Mouse (Mus musculus) lung, postnatal 0 days (tissue): ENCODE measurements around the gene Mcoln2.

ENCODE experiments used
- CTCF ChIP-seq: IDR thresholded peaks from 2 replicates; pipeline ENCODE4 v1.5.1; 2016; ENCODE audit warnings: antibody characterized with exemption, mild to moderate bottlenecking
- EP300 ChIP-seq: IDR thresholded peaks from 2 replicates; pipeline ENCODE4 v1.6.1; 2016; ENCODE audit warnings: antibody characterized with exemption, mild to moderate bottlenecking, control low read depth

DNA sequence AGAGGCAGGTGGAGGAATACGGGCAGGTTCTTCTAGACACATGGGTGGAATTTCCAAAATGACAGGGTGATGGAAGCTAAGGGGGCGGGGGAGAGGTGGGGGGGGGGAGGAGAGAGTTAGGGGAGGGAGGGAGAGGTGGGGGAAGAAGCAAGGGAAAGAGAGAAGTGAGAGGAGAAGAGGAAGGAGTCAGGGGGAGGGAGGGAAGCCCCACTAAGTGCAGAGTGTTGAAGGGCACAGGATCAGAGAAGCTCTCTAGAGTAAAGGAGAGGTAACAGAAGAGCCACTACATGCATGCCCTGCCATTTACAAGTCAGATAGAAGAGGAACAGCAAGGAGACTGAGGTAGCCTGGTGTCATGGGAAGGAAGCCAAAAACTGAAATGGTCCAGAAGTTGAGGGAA, 7.2 kb downstream of the Mcoln2 start:
- no peak for TF ChIP-seq CTCF
- TF ChIP-seq EP300 = no peak
